Mouse (Mus musculus) retina, postnatal 7 days (tissue): ENCODE measurements around the gene Rnf207.

Source experiments
- DNase-seq: peaks from one replicate; pipeline ENCODE4 v3.0.0-alpha.2; 2012; ENCODE audit warnings: low read depth, low spot score

Gene Rnf207

GRCm38 (mm10) chr4:152328691-152329090 is 9.9 kb upstream of the Rnf207 start:
- DNase-seq: no peak

GRCm38 (mm10) chr4:152326543-152326942 is 7.8 kb upstream of the Rnf207 start:
- DNase-seq: no peak

- DNase-seq: peak; percentile 93
Measured at GRCm38 (mm10) chr4:152325574-152326411, 7.0 kb upstream of the Rnf207 start, which contains the start of gene Rpl22. TSS of gene Rpl22 (plus strand) at chr4:152325742.

GRCm38 (mm10) chr4:152324641-152325562 is 6.1 kb upstream of the Rnf207 start:
- DNase-seq: no peak

GRCm38 (mm10) chr4:152321464-152321863 is 2.7 kb upstream of the Rnf207 start:
- DNase-seq: no peak

GRCm38 (mm10) chr4:152317631-152318033 is 1.2 kb downstream of the Rnf207 start:
- DNase-seq: no peak

GRCm38 (mm10) chr4:152315498-152316213 is 3.1 kb downstream of the Rnf207 start:
- no peak for DNase-seq

GRCm38 (mm10) chr4:152313934-152314333 is 4.9 kb downstream of the Rnf207 start:
- no peak for DNase-seq

- DNase-seq: no peak
Measured at GRCm38 (mm10) chr4:152313211-152313632, 5.6 kb downstream of the Rnf207 start.

- DNase-seq: no peak
Measured at GRCm38 (mm10) chr4:152312186-152312585, 6.6 kb downstream of the Rnf207 start.

- no peak for DNase-seq
Measured at GRCm38 (mm10) chr4:152307542-152307941, 11.3 kb downstream of the Rnf207 start.

- DNase-seq: no peak
Measured at GRCm38 (mm10) chr4:152305991-152306390, 12.8 kb downstream of the Rnf207 start.

GRCm38 (mm10) chr4:152304685-152305084 is 14.1 kb downstream of the Rnf207 start:
- DNase-seq: no peak

GRCm38 (mm10) chr4:152303172-152303571 is 15.6 kb downstream of the Rnf207 start:
- no peak for DNase-seq

- DNase-seq: no peak
Measured at GRCm38 (mm10) chr4:152302012-152302411, 16.8 kb downstream of the Rnf207 start.

GRCm38 (mm10) chr4:152300375-152300774 is 18.4 kb downstream of the Rnf207 start:
- no peak for DNase-seq

GRCm38 (mm10) chr4:152298836-152299235 is 20.0 kb downstream of the Rnf207 start:
- DNase-seq: no peak

- peak; percentile 99 for DNase-seq
Measured at GRCm38 (mm10) chr4:152296874-152297861, 21.6 kb downstream of the Rnf207 start, which contains the start of gene Icmt. TSS of gene Icmt (plus strand) at chr4:152297227.

- no peak for DNase-seq
Measured at GRCm38 (mm10) chr4:152296371-152296770, 22.4 kb downstream of the Rnf207 start.

- DNase-seq: no peak
Measured at GRCm38 (mm10) chr4:152295916-152296315, 22.9 kb downstream of the Rnf207 start.
